Mouse (Mus musculus) MEL-GATA-1-ER (cell line): Measurements from ENCODE around the gene Reps1.
"Not testable (repeated sequence)": the region's sequence is repeated elsewhere in the genome, so short reads cannot be mapped to it uniquely, and the experiment has no call there.

Source experiments
- DNase-seq: peaks from one replicate; pipeline ENCODE4 v3.0.0-alpha.2; 2012; ENCODE audit warnings: low read depth; ENCODE audit errors: extremely low read depth

Reps1 gene

DNA sequence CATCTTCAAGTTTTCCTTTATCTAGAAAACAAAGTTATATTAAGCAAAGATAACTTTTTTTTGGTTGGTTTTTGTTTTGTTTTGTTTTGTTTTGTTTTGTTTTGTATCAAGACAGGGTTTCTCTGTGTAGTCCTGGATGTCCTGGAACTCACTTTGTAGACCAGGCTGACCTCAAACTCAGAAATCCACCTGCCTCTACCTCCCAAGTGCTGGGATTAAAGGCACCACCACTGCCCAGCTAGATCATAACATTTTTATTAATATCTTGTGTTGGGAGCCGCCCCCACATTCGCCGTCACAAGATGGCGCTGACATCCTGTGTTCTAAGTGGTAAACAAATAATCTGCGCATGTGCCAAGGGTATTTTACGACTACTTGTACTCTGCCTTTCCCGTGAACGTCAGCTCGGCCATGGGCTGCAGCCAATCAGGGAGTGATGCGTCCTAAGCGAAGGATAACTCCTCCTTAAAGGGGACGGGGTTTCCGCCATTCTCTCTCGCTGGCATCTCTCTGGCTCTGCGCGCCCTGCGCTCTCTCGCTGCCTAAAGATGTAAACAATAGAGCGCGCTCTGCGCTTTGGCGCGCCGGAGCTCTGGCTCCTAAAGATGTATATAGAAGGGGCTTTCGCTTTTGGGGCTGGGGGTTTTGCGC, 83.3 kb downstream of the Reps1 start:
- not testable (repeated sequence) for DNase-seq

DNA sequence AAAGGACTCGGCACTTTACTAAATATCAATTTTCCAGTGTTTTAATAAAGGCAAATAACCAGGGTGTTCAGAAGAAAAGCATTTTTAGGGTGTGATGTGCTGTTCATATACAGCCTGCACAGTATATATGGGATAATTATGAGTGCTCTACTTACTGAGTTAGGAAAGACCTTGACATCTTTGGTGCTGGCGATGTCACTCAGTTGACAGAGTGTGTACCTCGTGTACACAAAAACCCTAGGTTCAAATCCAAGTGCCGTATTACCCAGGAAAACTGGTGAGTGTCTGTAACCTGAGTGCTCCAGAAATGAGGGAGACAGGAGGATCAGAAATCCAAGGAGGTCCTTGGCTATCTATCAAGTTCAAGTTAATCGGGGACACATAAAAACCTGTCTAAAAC, 84.0 kb downstream of the Reps1 start:
- no peak for DNase-seq

DNA sequence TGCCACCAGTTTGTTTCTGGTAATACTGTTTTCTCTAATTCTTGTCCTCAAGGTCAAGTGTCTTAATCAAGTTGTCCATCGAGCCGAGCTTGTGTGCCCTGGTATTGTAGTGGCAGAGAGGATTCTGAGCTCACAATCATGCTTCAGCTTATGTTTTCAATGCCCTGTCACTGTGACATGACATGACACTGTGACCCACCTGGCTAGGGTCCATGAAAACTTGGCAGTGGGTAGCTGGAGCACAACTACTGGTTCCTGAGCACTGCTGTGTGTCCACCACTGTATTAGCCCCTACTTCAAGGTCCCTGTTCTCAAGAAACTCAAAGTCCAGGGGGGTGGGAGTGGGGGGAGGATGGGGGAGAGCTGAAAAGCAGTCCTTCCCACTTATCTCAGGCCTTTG, 85.7 kb downstream of the Reps1 start:
- no peak for DNase-seq

DNA sequence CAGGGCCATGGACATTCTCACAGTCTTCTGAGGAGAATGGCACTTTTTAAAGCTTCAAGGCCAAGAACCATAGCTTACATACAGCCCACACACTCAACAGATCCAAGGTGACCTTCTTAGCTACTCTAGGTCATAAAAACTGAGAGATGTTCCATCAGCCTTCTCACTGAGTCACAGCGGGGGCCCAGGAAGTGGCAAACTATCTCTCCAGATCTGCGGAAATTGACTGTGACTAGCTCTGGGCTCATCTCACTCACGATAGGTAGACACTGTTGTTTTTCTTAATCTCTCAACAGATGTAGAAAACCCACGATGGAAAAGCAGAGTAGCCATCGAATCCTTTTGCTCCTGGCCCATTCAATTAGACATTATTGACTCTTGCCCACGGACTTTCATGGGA, 86.6 kb downstream of the Reps1 start:
- DNase-seq, result no peak

DNA sequence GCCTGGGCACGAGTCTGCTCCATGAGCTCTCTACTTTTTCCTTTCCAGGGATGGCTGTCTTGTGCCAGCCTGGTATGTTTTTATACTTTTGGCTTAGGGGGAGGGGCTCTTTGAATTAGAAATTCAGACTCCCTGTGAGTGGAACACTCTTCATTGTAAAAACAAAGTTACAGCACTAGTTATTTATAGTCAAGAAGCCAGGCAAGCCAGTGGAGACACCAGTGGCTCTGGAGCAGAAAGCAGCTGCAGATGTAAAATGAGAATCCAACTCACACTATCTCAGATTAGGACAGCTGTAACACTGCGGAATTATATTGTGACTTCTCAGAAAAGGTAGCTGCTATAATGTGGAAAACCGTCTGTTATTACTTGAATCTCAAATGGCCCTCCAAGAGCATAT, 91.6 kb downstream of the Reps1 start:
- DNase-seq, result no peak

DNA sequence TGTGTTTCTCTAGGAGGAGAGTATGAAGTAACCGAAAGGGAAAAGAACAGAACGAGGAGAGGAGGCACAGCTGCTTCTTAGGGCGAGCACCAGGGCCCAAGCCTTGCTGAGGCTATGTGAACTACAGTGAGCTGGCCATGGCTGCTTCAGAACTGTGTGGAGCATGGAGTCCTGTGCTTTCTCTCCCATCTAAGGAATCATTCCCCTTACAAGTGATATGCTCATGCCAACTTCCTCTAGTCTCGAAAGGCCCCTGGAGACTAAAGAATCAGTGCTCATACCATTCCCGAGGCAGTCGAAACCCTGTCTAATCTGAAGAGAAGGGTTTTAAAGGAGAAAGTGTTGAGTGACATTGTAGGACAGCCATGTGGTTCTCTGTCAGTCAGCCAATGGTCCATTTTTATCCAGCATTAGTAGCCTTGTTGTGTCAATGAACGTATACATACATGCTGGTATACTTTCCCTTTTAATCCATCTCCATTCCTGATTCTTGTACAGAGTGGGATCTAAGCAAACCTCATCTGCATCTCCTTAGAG, 106.8 kb downstream of the Reps1 start:
- DNase-seq, result no peak
